Mouse (Mus musculus) heart, adult 2 months (tissue): ENCODE results near the gene Nwd1. TPM values are rescaled to one million over a fixed set of nuclear protein-coding genes. Genes with fewer than 3 reads are reported as not detected.

Source experiments
- DNase-seq, 2 experiments: peaks; one replicate each; pipeline ENCODE4 v3.0.0; 2021
- H3K27ac ChIP-seq: fragments of 200-600 bp; 2 replicates; pipeline ENCODE4 v1.8.1; 2022
- H3K27me3 ChIP-seq: fragments of 200-500 bp; 2 replicates; pipeline ENCODE4 v1.6.1; 2012; ENCODE audit warnings: mild to moderate bottlenecking, low read length, inconsistent platforms, mixed read lengths; ENCODE audit not compliant: control insufficient read depth, insufficient read depth
- H3K36me3 ChIP-seq: fragments of 200-500 bp; 2 replicates; pipeline ENCODE4 v1.6.1; 2012; ENCODE audit warnings: low read length, inconsistent platforms; ENCODE audit not compliant: control insufficient read depth, insufficient read depth
- H3K4me1 ChIP-seq: fragments of 200-500 bp; 2 replicates; pipeline ENCODE4 v1.6.1; 2011; ENCODE audit warnings: low read length; ENCODE audit not compliant: control insufficient read depth, insufficient read depth
- H3K4me3 ChIP-seq: fragments of 200-600 bp; 2 replicates; pipeline ENCODE4 v1.8.1; 2022
- H3K79me2 ChIP-seq: fragments of 200-500 bp; replicated peaks from 2 replicates; pipeline ENCODE4 v1.6.1; 2012; ENCODE audit warnings: mild to moderate bottlenecking, inconsistent platforms, low read length, moderate library complexity, mixed read lengths; ENCODE audit not compliant: control insufficient read depth, insufficient read depth
- H3K9ac ChIP-seq: fragments of 200-500 bp; 2 replicates; pipeline ENCODE4 v1.6.1; 2012; ENCODE audit warnings: low read depth, mild to moderate bottlenecking, control low read depth, inconsistent platforms, low read length, mixed read lengths
- CTCF ChIP-seq: fragments of 200-600 bp; IDR thresholded peaks from 2 replicates; pipeline ENCODE4 v1.8.1; 2022; ENCODE audit warnings: antibody characterized with exemption, mild to moderate bottlenecking, moderate library complexity
- EP300 ChIP-seq: fragments of 200-500 bp; IDR thresholded peaks from 2 replicates; pipeline ENCODE4 v1.6.1; 2011; ENCODE audit warnings: low read depth, low read length, control low read depth; ENCODE audit not compliant: insufficient read depth
- POLR2A ChIP-seq: fragments of 200-500 bp; IDR thresholded peaks from 2 replicates; pipeline ENCODE4 v1.6.1; 2011; ENCODE audit warnings: mild to moderate bottlenecking, low read depth, low read length, control low read depth; ENCODE audit not compliant: insufficient read depth
- whole genome bisulfite sequencing: fragments of 180-500 bp; shearing (Covaris S2); methylation state at CpG from one replicate; pipeline ENCODE4 v1.1.7; 2018; 5-methylcytosine and 5-hydroxymethylcytosine counted together
- intact Hi-C: fragments of 180-260 bp; cut with DNase I; formaldehyde crosslinking; loops from one replicate; pipeline ENCODE4 v1.15.1; 2025
- long read RNA-seq: library from polyadenylated mRNA; stranded (forward); transcript quantifications from one replicate; pipeline ENCODE4 v2.0.0, GENCODE M21; 2021
- polyA plus RNA-seq: library from polyadenylated mRNA; depleted of rRNA; stranded (reverse); fragments of >200 nt; gene quantifications from 2 replicates; pipeline ENCODE4 v1.2.3, GENCODE M21; 2012; rRNA removed
- total RNA-seq, 2 experiments: library from RNA; stranded (reverse); gene quantifications; 2 replicates each; pipeline ENCODE4 v1.2.3; 2021

Gene Nwd1
- total RNA-seq: under 1 TPM; 0.25 to 0.29 TPM
- 0.18 and 0.27 TPM in 2 replicates for polyA plus RNA-seq
- long read RNA-seq: 0 reads

- Histone ChIP-seq H3K4me3 (peak within 1 kb of the TSS; percentile 8; the same call in 1 of the 2 replicates), H3K36me3 (no peaks in the 10 kb centered on the region), H3K79me2 (no peaks in the 10 kb centered on the region), H3K27me3 (no peaks in the 10 kb centered on the region), H3K27ac (no peak within 1 kb of the TSS), H3K9ac (no peak within 1 kb of the TSS), H3K4me1 (peaks cover 2% of the 10 kb centered on the region; the same call in 1 of the 2 replicates)
- DNase-seq: peak; percentile 76
- 8% methylated on average over 11 of the region's 11 CpGs for WGBS
- intact Hi-C loops: no loop called here
- TF ChIP-seq POLR2A: no peak
- peak; percentile 19; the same call in 1 of the 2 replicates for TF ChIP-seq CTCF
Observed at GRCm38 (mm10) chr8:72646060-72646767, at the start of gene Nwd1. Nwd1 (plus strand) TSS chr8:72646711.

- no peak overlapping the region for H3K4me3 ChIP-seq
- H3K9ac ChIP-seq: no peak overlapping the region
- no peaks in the 10 kb centered on the region for H3K27me3 ChIP-seq
- peaks cover 2% of the 10 kb centered on the region; the same call in 1 of the 2 replicates for H3K4me1 ChIP-seq
- TF ChIP-seq EP300 (no peak), POLR2A (no peak), CTCF (no peak)
- H3K27ac ChIP-seq: no peak overlapping the region
- WGBS: 89% methylated on average over 1 of the region's 1 CpGs
- H3K36me3 ChIP-seq: no peaks in the 10 kb centered on the region
- intact Hi-C loops: no loop called here
- H3K79me2 ChIP-seq: no peaks in the 10 kb centered on the region
- DNase-seq: no peak
Observed at GRCm38 (mm10) chr8:72642885-72643284, 3.6 kb upstream of the Nwd1 start.

DNA sequence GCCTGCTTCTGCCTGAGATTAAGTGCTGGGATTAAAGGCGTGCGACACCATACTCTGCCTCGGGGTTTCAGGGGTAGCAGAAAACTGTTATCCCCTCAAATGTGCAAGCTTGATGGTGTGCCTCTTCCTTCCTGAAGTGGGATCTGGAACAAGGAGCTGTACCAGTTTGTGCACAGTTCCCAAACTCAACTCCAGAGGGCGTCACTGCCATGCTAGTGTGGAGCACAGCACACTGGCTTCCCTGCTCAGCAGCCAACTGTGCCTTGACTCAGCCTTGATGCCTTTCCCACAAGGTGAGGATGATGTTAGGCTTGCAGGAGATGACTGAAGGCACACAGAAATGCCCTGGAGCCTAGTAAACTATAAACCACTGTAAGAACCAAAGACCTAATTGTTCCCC lies 1.9 kb upstream of the Nwd1 start:
- Histone ChIP-seq H3K79me2 (no peaks in the 10 kb centered on the region), H3K27ac (no peak overlapping the region), H3K4me3 (no peak overlapping the region), H3K4me1 (peaks cover 2% of the 10 kb centered on the region; the same call in 1 of the 2 replicates), H3K9ac (no peak overlapping the region), H3K27me3 (no peaks in the 10 kb centered on the region), H3K36me3 (no peaks in the 10 kb centered on the region)
- TF ChIP-seq POLR2A: no peak
- TF ChIP-seq CTCF: peak; percentile 39
- no peak for DNase-seq
- WGBS: 64% methylated on average over 4 of the region's 4 CpGs
- intact Hi-C loops: no loop called here

GRCm38 (mm10) chr8:72646768-72647143 lies 245 bp downstream of the Nwd1 start:
- Histone ChIP-seq H3K36me3 (no peaks in the 10 kb centered on the region), H3K4me1 (peaks cover 2% of the 10 kb centered on the region; the same call in 1 of the 2 replicates), H3K9ac (no peak overlapping the region), H3K27me3 (no peaks in the 10 kb centered on the region), H3K27ac (no peak overlapping the region), H3K4me3 (peak overlapping the region; percentile 8; the same call in 1 of the 2 replicates), H3K79me2 (no peaks in the 10 kb centered on the region)
- 53% methylated on average over 5 of the region's 5 CpGs for WGBS
- TF ChIP-seq POLR2A: no peak
- no peak for TF ChIP-seq CTCF
- TF ChIP-seq EP300: no peak
- DNase-seq: no peak
- intact Hi-C loops: no loop called here

DNA sequence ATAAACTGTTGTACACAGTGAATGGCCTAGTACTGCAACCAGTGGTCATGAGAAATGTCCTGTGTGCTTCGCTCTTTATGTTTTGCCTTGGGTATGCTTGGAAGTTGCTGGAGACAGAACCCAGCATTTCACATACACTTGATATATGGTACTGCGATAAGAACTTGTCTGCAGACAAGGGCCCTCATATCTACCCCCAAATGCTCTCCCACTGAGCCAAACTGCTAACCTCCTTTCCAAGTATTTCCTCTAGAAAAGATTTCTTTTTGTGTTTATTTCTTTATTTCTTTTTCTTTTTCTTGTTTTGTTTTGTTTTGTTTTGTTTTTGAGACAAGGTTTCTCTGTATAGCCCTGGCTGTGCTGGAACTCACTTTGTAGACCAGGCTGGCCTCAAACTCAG lies 4.2 kb downstream of the Nwd1 start:
- H3K27ac ChIP-seq: no peak overlapping the region
- no peak overlapping the region for H3K4me3 ChIP-seq
- H3K27me3 ChIP-seq: no peaks in the 10 kb centered on the region
- TF ChIP-seq POLR2A: no peak
- TF ChIP-seq EP300: no peak
- no peak for TF ChIP-seq CTCF
- H3K36me3 ChIP-seq: no peaks in the 10 kb centered on the region
- H3K9ac ChIP-seq: no peak overlapping the region
- peaks cover 2% of the 10 kb centered on the region; the same call in 1 of the 2 replicates for H3K4me1 ChIP-seq
- no peaks in the 10 kb centered on the region for H3K79me2 ChIP-seq
- no peak for DNase-seq
- intact Hi-C loops: no loop called here
- 84% methylated on average over 2 of the region's 2 CpGs for WGBS

DNA sequence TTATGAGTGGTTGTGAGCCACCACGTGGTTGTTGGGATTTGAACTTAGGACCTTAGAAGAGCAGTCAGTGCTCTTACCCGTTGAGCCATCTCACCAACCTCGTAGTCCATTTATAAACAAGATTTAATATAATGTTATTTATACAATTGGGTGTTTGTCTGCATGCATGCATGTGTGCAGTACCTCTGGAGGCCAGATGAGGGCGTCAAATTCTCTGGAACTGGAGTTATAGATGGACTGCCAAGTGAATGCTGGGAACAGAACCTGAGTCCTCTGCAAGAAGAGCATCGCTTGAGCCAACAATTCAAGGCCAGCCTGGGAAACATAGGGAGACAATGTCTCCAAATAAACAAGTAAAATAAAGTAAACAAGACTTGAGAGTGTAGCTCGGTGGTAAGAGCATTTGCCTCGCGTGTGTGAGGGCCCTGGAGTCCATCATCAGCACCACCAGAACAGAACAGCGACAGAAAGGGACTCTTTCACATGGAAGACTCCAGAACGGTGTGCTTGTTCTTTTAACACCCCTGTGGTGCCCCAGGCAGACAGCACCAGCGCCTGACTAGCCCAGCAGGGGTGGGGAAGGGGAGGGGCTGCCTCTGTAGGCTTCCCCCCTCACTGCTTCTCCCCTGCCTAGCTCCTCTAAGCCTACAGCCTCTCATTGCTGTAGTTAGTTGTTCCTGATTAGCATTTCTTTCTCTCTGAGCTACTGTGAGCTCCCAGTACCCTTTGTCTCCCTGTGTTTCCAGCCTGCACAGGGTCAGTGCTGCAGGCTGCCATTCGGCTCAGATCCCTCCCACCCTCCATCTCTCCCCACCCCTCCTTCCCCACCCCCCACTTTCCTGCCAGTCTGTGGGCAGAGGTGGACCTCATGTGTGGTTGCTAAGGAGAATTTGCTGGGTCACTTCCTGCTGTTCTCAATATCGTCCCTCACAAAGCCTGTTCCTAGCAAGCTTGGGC lies 8.3 kb downstream of the Nwd1 start:
- Histone ChIP-seq H3K4me1 (no peaks in the 10 kb centered on the region), H3K9ac (no peak overlapping the region), H3K27ac (no peak overlapping the region), H3K36me3 (no peaks in the 10 kb centered on the region), H3K4me3 (no peak overlapping the region), H3K79me2 (no peaks in the 10 kb centered on the region), H3K27me3 (no peaks in the 10 kb centered on the region)
- intact Hi-C loops: no loop called here
- no peak for DNase-seq
- TF ChIP-seq POLR2A (no peak), CTCF (peak; percentile 19; the same call in 1 of the 2 replicates)
- WGBS: 26% methylated on average over 13 of the region's 13 CpGs
